Mouse (Mus musculus) midbrain, embryonic 10.5 days (tissue): ENCODE measurements around the gene Hmgcs1. TPM values are rescaled to one million over a fixed set of nuclear protein-coding genes. Genes with fewer than 3 reads are reported as not detected.
A peak's percentile ranks its signal among the peaks of the same experiment; 100 is the strongest.

Experiments used
- DNase-seq: peaks from one replicate; pipeline ENCODE4 v3.0.0-alpha.2; 2017; ENCODE audit warnings: low spot score
- H3K27ac ChIP-seq: fragments of 300-500 bp; sonication (generic); replicated peaks from 2 replicates; pipeline ENCODE4 v1.5.1; 2016; ENCODE audit warnings: mild to moderate bottlenecking
- H3K27me3 ChIP-seq: fragments of 300-500 bp; sonication (generic); 2 replicates; pipeline ENCODE4 v1.6.1; 2016; ENCODE audit warnings: low read depth, mild to moderate bottlenecking; ENCODE audit not compliant: poor library complexity, severe bottlenecking
- H3K36me3 ChIP-seq: fragments of 300-500 bp; sonication (generic); 2 replicates; pipeline ENCODE4 v1.6.1; 2016; ENCODE audit warnings: mild to moderate bottlenecking, moderate library complexity
- H3K4me1 ChIP-seq: fragments of 300-500 bp; sonication (generic); 2 replicates; pipeline ENCODE4 v1.6.1; 2016
- H3K4me3 ChIP-seq: fragments of 300-500 bp; sonication (generic); 2 replicates; pipeline ENCODE4 v1.5.1; 2016; ENCODE audit warnings: mild to moderate bottlenecking, moderate library complexity
- H3K9me3 ChIP-seq: fragments of 300-500 bp; sonication (generic); replicated peaks from 2 replicates; pipeline ENCODE4 v1.6.1; 2016; ENCODE audit warnings: mild to moderate bottlenecking
- WGBS: fragments of 180-500 bp; shearing (Covaris S2); methylation state at CpG from one replicate; pipeline ENCODE4 v1.1.7; 2016; 5-methylcytosine and 5-hydroxymethylcytosine counted together
- polyA plus RNA-seq: library from polyadenylated mRNA; unstranded; fragments of >200 nt; fragmentation: Nextera tagmentation; extraction: Ambion mirVana; gene quantifications from 2 replicates; pipeline ENCODE4 v1.2.1, GENCODE M21; 2016

Hmgcs1 gene
- polyA plus RNA-seq, 1 experiment from 2014 or later, result 404 TPM

- Histone ChIP-seq H3K27ac (peak overlapping the region; percentile 68), H3K9me3 (no peaks in the 10 kb centered on the region), H3K4me1 (peaks cover 31% of the 10 kb centered on the region), H3K27me3 (no peaks in the 10 kb centered on the region), H3K4me3 (peak overlapping the region; percentile 47), H3K36me3 (no peaks in the 10 kb centered on the region)
- 5% methylated on average over 19 of the region's 19 CpGs for WGBS
- DNase-seq, result peak; percentile 47
Measured at GRCm38 (mm10) chr13:119741390-119742237, 51.4 kb downstream of the Hmgcs1 start.

GRCm38 (mm10) chr13:119742711-119743415, 52.7 kb downstream of the Hmgcs1 start:
- H3K4me1 ChIP-seq, result peaks cover 31% of the 10 kb centered on the region
- DNase-seq, result no peak
- no peak overlapping the region for H3K4me3 ChIP-seq
- no peaks in the 10 kb centered on the region for H3K9me3 ChIP-seq
- no peak overlapping the region for H3K27ac ChIP-seq
- H3K36me3 ChIP-seq, result no peaks in the 10 kb centered on the region
- WGBS, result 85% methylated on average over 6 of the region's 6 CpGs
- H3K27me3 ChIP-seq, result no peaks in the 10 kb centered on the region

- no peak for DNase-seq
- peaks cover 31% of the 10 kb centered on the region for H3K4me1 ChIP-seq
- no peaks in the 10 kb centered on the region for H3K9me3 ChIP-seq
- H3K27ac ChIP-seq, result no peak overlapping the region
- H3K4me3 ChIP-seq, result no peak overlapping the region
- no peaks in the 10 kb centered on the region for H3K36me3 ChIP-seq
- 73% methylated on average over 3 of the region's 3 CpGs for WGBS
- H3K27me3 ChIP-seq, result no peaks in the 10 kb centered on the region
Measured at GRCm38 (mm10) chr13:119743470-119743869, 53.3 kb downstream of the Hmgcs1 start.

- Histone ChIP-seq H3K4me1 (peaks cover 13% of the 10 kb centered on the region), H3K27ac (no peak overlapping the region), H3K36me3 (no peaks in the 10 kb centered on the region), H3K4me3 (no peak overlapping the region), H3K27me3 (no peaks in the 10 kb centered on the region), H3K9me3 (no peaks in the 10 kb centered on the region)
- 85% methylated on average over 4 of the region's 4 CpGs for WGBS
- no peak for DNase-seq
Measured at GRCm38 (mm10) chr13:119746930-119747329, 56.8 kb downstream of the Hmgcs1 start.

- Histone ChIP-seq H3K27ac (no peak overlapping the region), H3K4me1 (peaks cover 32% of the 10 kb centered on the region), H3K36me3 (no peaks in the 10 kb centered on the region), H3K27me3 (no peaks in the 10 kb centered on the region), H3K4me3 (peak overlapping the region; percentile 71), H3K9me3 (no peaks in the 10 kb centered on the region)
- DNase-seq, result no peak
- WGBS, result 51% methylated on average over 9 of the region's 9 CpGs
Measured at GRCm38 (mm10) chr13:119753859-119754634, 63.9 kb downstream of the Hmgcs1 start.

- H3K27ac ChIP-seq, result peak overlapping the region; percentile 84
- 27% methylated on average over 3 of the region's 3 CpGs for WGBS
Measured at GRCm38 (mm10) chr13:119754635-119755020, 64.4 kb downstream of the Hmgcs1 start.

GRCm38 (mm10) chr13:119755141-119755547, 65.0 kb downstream of the Hmgcs1 start:
- WGBS, result under 1% methylated on average over 16 of the region's 16 CpGs
- H3K9me3 ChIP-seq, result no peaks in the 10 kb centered on the region
- peak overlapping the region; percentile 84 for H3K27ac ChIP-seq
- no peak for DNase-seq
- H3K36me3 ChIP-seq, result no peaks in the 10 kb centered on the region
- H3K27me3 ChIP-seq, result no peaks in the 10 kb centered on the region
- peaks cover 35% of the 10 kb centered on the region for H3K4me1 ChIP-seq
- H3K4me3 ChIP-seq, result peak overlapping the region; percentile 71

More at GRCm38 (mm10) chr13:119754635-119755020, 64.4 kb downstream of the Hmgcs1 start:
- no peaks in the 10 kb centered on the region for H3K9me3 ChIP-seq
- DNase-seq, result no peak
- peak overlapping the region; percentile 71 for H3K4me3 ChIP-seq
- no peaks in the 10 kb centered on the region for H3K27me3 ChIP-seq
- H3K36me3 ChIP-seq, result no peaks in the 10 kb centered on the region
- H3K4me1 ChIP-seq, result peaks cover 32% of the 10 kb centered on the region

GRCm38 (mm10) chr13:119755681-119756471, 65.7 kb downstream of the Hmgcs1 start, which contains the start of gene Nim1k:
TSS of gene Nim1k (minus strand) at chr13:119755882.
- DNase-seq, result peak; percentile 88
- peak within 1 kb of the TSS; percentile 84 for H3K27ac ChIP-seq
- peaks cover under 1% of the 10 kb centered on the region for H3K36me3 ChIP-seq
- peaks cover 35% of the 10 kb centered on the region for H3K4me1 ChIP-seq
- H3K4me3 ChIP-seq, result peak within 1 kb of the TSS; percentile 71
- H3K27me3 ChIP-seq, result no peaks in the 10 kb centered on the region
- H3K9me3 ChIP-seq, result no peaks in the 10 kb centered on the region
- 2% methylated on average over 43 of the region's 43 CpGs for WGBS

GRCm38 (mm10) chr13:119756831-119757230, 66.7 kb downstream of the Hmgcs1 start:
- H3K36me3 ChIP-seq, result peaks cover 10% of the 10 kb centered on the region
- no peak for DNase-seq
- 35% methylated on average over 5 of the region's 5 CpGs for WGBS
- H3K9me3 ChIP-seq, result no peaks in the 10 kb centered on the region
- peaks cover 35% of the 10 kb centered on the region for H3K4me1 ChIP-seq
- no peak overlapping the region for H3K27ac ChIP-seq
- H3K4me3 ChIP-seq, result no peak overlapping the region
- H3K27me3 ChIP-seq, result no peaks in the 10 kb centered on the region
